Mouse (Mus musculus): ENCODE measurements around the gene Fermt3.
"Not testable (repeated sequence)": the region's sequence is repeated elsewhere in the genome, so short reads cannot be mapped to it uniquely, and the experiment has no call there.

Fermt3 gene

GRCm38 (mm10) chr19:7039088-7039720, 19.9 kb upstream of the Fermt3 start:
- peak; percentile 62 for DNase-seq (ENCODE audit: low spot score)

- DNase-seq (ENCODE audit: low spot score), result no peak
Measured at GRCm38 (mm10) chr19:7034006-7034405, 14.7 kb upstream of the Fermt3 start.

DNA sequence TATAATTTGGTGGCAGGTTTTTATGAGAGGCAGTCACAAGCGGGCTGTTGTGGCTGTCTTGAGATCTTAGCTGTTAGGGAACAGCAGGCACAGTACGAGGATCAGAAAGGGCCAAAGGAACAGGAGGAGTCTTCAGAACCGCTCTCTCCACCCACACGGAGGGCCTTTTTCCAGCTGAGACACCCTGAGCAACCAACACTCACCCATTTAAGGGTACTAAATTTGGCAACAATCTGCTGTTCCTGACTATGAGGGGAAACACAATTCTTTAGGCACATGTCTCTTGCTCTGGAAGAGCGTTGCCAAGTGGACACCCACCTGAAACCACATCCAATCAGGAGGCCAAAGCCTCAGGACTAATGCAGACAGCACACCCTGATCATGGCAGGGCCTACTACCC, 10.3 kb upstream of the Fermt3 start:
- no peak for DNase-seq (ENCODE audit: low spot score)

- DNase-seq (ENCODE audit: low spot score), result peak; percentile 78
Measured at GRCm38 (mm10) chr19:7020224-7020641, 964 bp upstream of the Fermt3 start.

DNA sequence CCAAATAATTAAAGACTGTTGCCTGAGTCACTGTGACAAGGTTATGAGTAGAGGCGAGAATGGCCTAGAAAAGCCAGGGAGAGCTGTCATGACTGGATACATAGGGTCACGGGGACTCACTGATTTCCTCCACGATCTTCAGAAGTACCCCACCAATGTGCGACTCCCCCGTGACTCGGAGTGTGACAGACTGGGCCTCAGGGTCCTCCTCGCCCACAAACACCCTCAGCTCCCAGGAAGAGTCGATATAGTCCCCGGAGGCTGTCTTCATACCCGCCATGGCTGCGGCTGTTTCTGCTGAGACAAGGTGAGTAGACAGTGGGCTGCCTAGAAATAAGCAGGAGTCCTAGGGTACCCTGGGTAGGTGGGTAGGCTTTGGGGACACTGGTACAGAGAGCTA, 723 bp downstream of the Fermt3 start:
- no peak for DNase-seq (ENCODE audit: low spot score)

DNA sequence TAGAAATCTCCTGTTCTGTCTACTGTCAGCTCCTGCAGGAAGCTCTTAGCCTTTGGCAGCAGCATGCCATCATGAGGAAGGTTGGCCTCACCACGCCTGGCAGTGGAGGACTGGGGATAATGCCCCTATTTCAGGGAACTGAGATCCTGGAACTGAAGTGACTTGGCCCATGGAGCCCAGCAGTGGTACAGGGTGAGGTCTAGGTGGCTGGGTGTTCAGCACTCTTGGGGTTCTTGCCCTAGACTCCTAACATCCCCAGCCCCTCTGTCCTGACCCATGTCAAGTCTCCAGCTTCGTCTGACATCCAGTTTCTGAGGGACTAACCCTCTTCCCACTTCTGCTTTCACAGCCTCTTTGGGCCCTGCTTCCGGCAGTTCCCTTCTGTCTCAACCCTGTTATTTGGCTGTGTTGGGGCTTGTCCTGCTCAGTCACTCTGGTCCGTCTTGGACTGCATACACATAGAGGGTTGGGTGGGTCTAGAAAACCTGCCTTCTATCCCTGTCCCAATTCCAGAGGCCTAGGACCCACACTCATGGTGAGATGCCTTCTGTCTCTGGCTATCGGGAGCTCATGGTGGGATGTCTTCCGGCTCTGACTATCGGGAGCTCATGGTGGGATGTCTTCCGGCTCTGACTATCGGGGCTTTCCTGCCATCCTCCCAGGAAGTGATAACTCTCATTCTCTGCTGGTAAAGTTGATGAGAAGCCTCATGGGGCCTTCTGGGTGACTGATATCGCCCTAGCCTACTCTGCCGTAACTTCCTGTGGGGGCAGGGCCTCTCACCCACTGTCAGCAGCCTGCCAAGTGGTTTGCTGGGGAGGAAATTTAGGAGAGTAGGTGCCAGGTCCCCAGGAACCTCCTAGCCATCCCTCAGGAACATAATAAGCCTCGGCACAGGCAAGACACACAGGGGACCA, 1.5 kb downstream of the Fermt3 start:
- peak; percentile 70 for DNase-seq (ENCODE audit: low spot score)

- no peak for DNase-seq (ENCODE audit: low spot score)
Measured at GRCm38 (mm10) chr19:7014481-7015135, 4.7 kb downstream of the Fermt3 start.

GRCm38 (mm10) chr19:7013984-7014383, 5.3 kb downstream of the Fermt3 start:
- no peak for DNase-seq (ENCODE audit: low spot score)

DNA sequence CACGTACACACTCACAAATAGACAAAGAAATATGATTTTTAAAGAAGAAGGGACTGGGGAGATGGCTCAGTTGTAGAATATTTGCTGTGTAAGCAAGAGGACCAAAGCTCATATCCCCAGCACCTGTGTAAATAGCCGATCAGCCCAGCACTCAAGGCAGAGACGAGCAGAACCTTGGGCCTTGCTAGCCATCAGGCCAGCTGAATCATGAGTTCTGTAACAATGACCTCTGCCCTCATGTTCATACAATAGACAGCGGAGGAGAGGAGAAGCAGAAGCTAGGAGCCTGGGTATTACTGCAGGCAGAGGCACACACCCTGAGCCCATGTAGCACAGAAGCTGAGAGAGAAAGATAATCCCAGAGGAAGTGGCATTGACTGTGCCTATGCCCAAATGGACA, 6.8 kb downstream of the Fermt3 start:
- no peak for DNase-seq (ENCODE audit: low spot score)

GRCm38 (mm10) chr19:7006892-7007593, 12.2 kb downstream of the Fermt3 start:
- DNase-seq (ENCODE audit: low spot score), result no peak

DNA sequence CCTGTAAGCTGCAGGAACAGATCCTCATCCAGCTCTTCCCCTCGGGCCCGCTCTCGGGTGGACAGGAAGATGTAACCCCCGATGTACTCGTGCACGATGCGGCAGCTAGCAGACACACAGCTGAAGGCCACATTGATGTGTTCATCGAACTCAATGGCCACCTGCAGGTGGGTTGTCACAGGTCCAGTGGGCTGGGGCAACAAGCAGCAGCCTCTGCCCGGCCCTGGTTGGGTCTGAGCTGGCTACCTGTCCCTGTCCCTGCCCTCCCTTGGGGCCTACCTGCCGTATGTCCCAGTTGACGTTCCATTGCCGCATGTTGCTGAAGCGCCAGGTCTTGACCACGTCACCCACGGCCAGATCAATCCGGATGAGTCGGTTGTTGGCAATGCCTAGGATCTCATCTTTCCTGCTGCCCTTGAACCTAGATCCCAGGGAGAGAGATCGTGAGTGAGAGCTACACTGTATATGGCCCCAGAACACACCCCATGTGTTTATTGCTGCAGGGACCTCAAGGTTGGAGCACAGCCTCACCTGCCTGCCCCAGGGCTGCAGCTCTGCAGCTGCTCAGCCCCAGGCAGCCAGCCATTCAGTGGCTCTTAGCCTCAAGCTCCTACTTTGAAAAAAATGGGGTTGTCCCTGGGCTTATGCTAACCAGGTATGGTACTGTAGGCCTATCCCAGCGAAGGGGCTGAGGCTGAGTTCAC, 19.8 kb downstream of the Fermt3 start:
- no peak for DNase-seq (ENCODE audit: low spot score)

DNA sequence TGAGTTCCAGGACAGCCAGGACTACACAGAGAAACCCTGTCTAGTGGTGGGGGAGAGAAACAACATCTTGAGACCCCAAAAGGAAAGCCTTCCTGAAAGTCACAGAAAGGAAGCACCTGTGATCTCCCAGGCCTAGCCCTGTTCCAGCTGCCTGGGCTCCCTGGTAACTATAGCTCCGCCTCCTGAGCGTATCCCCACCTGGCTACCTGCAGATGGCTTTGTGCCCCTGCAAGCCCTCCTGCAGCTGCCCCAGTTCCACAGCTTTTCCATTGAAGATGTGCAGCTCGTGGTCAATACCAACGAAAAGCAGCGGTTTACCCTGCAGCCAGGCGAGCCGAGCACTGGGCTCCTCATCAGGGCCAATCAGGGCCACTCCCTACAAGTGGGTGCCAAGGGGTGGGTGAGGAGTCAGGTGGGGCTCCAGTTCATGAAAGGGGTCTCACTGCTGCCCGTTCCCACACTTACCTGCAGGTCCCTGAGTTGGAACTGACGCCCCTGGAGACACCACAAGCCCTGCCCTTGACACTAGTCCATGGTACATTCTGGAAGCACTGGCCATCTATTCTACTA, 21.5 kb downstream of the Fermt3 start:
- DNase-seq (ENCODE audit: low spot score), result no peak

- peak; percentile 66 for DNase-seq (ENCODE audit: low spot score)
Measured at GRCm38 (mm10) chr19:6996006-6996405, 23.3 kb downstream of the Fermt3 start, which contains the start of the genes Nudt22 and Trpt1. Gene Nudt22 (minus strand): TSS chr19:6996117. Gene Trpt1 (plus strand): TSS chr19:6996131.

- DNase-seq (ENCODE audit: low spot score), result no peak
Measured at GRCm38 (mm10) chr19:6995255-6995991, 23.8 kb downstream of the Fermt3 start.

GRCm38 (mm10) chr19:6994489-6994888, 24.8 kb downstream of the Fermt3 start:
- DNase-seq (ENCODE audit: low spot score), result no peak

- DNase-seq (ENCODE audit: low spot score), result no peak
Measured at GRCm38 (mm10) chr19:6994002-6994401, 25.3 kb downstream of the Fermt3 start.

- DNase-seq (ENCODE audit: low spot score), result no peak
Measured at GRCm38 (mm10) chr19:6993011-6993770, 26.1 kb downstream of the Fermt3 start.

- DNase-seq (ENCODE audit: low spot score), result peak; percentile 96
Measured at GRCm38 (mm10) chr19:6992011-6992858, 27.0 kb downstream of the Fermt3 start, which contains the start of gene Dnajc4. Gene Dnajc4 (minus strand): TSS chr19:6992572.

- DNase-seq (ENCODE audit: low spot score), result not testable (repeated sequence)
Measured at GRCm38 (mm10) chr19:6991166-6991565, 28.1 kb downstream of the Fermt3 start.
